8 mouse cellular contexts compared by ENCODE assay signal in the genomic region with DNA sequence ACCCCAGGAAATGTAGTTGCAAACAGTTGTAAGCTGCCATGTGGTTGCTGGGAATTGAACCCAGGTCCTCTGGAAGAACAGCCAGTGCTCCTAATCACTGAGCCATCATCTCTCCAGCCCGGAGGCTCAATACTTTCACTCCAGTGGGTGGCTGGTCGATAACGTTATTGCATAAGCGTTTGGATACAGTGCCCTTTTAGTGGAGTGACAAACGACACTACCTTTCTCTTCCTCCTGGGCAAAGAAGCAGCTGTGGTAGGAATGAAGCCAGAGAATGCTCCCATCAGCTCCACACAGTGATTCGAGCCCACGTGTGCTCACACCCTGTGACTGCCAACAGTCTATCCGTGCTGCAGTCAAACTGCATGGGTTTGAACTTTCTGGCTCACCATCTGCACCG. TPM values are rescaled to one million over a fixed set of nuclear protein-coding genes. Genes with fewer than 3 reads are reported as not detected.
DNase-seq lines count a peak whose midpoint lies in the region; ATAC-seq lines count a peak whose summit lies in the region.

No protein-coding gene starts in this region.

- H3K4me2 ChIP-seq in liver, embryonic 12.5 days = peak overlapping the region; percentile 79

- 49% methylated on average over 9 of the region's 9 CpGs for WGBS in liver, embryonic 12.5 days (ENCODE audit: insufficient replicate concordance)

- H3K4me1 ChIP-seq in megakaryocyte, embryonic 14.5 days = peaks cover 55% of the 10 kb centered on the region
- peaks cover 52% of the 10 kb centered on the region for H3K4me1 ChIP-seq in liver, embryonic 12.5 days

- H3K4me3 ChIP-seq in megakaryocyte, embryonic 14.5 days (replicated peaks) = peak overlapping the region; percentile 89
- peak overlapping the region; percentile 76 for H3K4me3 ChIP-seq in liver, embryonic 12.5 days

- peak; percentile 39 for DNase-seq in cerebellum, adult 11-12 months
- no peak for DNase-seq in cerebellum, adult 8-10 months
- no peak for DNase-seq in layer of hippocampus, adult 8-10 months (ENCODE audit: low spot score in 2 of 2)
- no peak for DNase-seq in thymus, postnatal 25 days

- peaks cover 27% of the 10 kb centered on the region for H3K36me3 ChIP-seq in megakaryocyte, embryonic 14.5 days (replicated peaks; ENCODE audit: low read length)
- peaks cover 26% of the 10 kb centered on the region for H3K36me3 ChIP-seq in liver, embryonic 12.5 days

- H3K9me3 ChIP-seq in megakaryocyte, embryonic 14.5 days = no peaks in the 10 kb centered on the region
- H3K9me3 ChIP-seq in liver, embryonic 12.5 days (replicated peaks) = no peaks in the 10 kb centered on the region

- H3K9ac ChIP-seq in liver, embryonic 12.5 days = peak overlapping the region; percentile 67

- H3K27me3 ChIP-seq in megakaryocyte, embryonic 14.5 days (replicated peaks) = no peaks in the 10 kb centered on the region
- peaks cover 13% of the 10 kb centered on the region for H3K27me3 ChIP-seq in liver, embryonic 12.5 days (replicated peaks)

- no peak overlapping the region for H3K27ac ChIP-seq in liver, embryonic 12.5 days

- no peak for ATAC-seq in megakaryocyte, adult 5-6 weeks (ENCODE audit: poor library complexity, severe bottlenecking)
- ATAC-seq in liver, embryonic 12.5 days = no peak
- ATAC-seq in granulocyte monocyte progenitor cell, adult 5-6 weeks (replicated peaks; ENCODE audit: poor library complexity, severe bottlenecking) = no peak

RNA-seq across cellular contexts. Expression of a gene that starts 1.1 kb away (rescaled TPM):
- polyA plus RNA-seq in megakaryocyte, embryonic 14.5 days (2012; ENCODE audit: insufficient read depth, low replicate concordance) = 4.8 and 51.5 TPM in 2 replicates
- total RNA-seq in megakaryocyte, adult 5-6 weeks (2015) = 70.0 and 82.5 TPM in 2 replicates
- 61.6 and 62.5 TPM in 2 replicates for total RNA-seq in megakaryocyte, adult 5-6 weeks (2017)
- 75.2 and 81.9 TPM in 2 replicates for polyA plus RNA-seq in liver, embryonic 12.5 days (2016; fragmentation: Nextera tagmentation; extraction: Ambion mirVana)
- total RNA-seq in layer of hippocampus, adult 8-10 months (2022) = 10 to 100 TPM; 62.9 to 68.4 (median 66.1) TPM
- 92.4 and 102 TPM in 2 replicates for total RNA-seq in granulocyte monocyte progenitor cell, adult 5-6 weeks (2014; fragmentation: Nextera tagmentation)
- 82.5 and 82.6 TPM in 2 replicates for total RNA-seq in granulocyte monocyte progenitor cell, adult 5-6 weeks (2017)

RNA-seq across cellular contexts. Expression of a gene that starts 3.9 kb away (rescaled TPM):
- polyA plus RNA-seq in megakaryocyte, embryonic 14.5 days (2012; ENCODE audit: insufficient read depth, low replicate concordance) = 26.5 and 79.5 TPM in 2 replicates
- total RNA-seq in megakaryocyte, adult 5-6 weeks (2015) = 4.1 and 8.3 TPM in 2 replicates
- total RNA-seq in megakaryocyte, adult 5-6 weeks (2017) = 32.5 and 35.4 TPM in 2 replicates
- 0.92 and 1.6 TPM in 2 replicates for polyA plus RNA-seq in liver, embryonic 12.5 days (2016; fragmentation: Nextera tagmentation; extraction: Ambion mirVana)
- total RNA-seq in layer of hippocampus, adult 8-10 months (2022) = 100 to 1,000 TPM; 657 to 727 (median 692) TPM
- total RNA-seq in granulocyte monocyte progenitor cell, adult 5-6 weeks (2014; fragmentation: Nextera tagmentation) = 26.3 and 27.2 TPM in 2 replicates
- total RNA-seq in granulocyte monocyte progenitor cell, adult 5-6 weeks (2017) = 18.8 and 34.4 TPM in 2 replicates

RNA-seq across cellular contexts. Expression of a gene that starts 7.9 kb away (rescaled TPM):
- polyA plus RNA-seq in megakaryocyte, embryonic 14.5 days (2012; ENCODE audit: insufficient read depth, low replicate concordance) = 288 and 833 TPM in 2 replicates
- 276 and 285 TPM in 2 replicates for total RNA-seq in megakaryocyte, adult 5-6 weeks (2015)
- 174 and 258 TPM in 2 replicates for total RNA-seq in megakaryocyte, adult 5-6 weeks (2017)
- polyA plus RNA-seq in liver, embryonic 12.5 days (2016; fragmentation: Nextera tagmentation; extraction: Ambion mirVana) = 766 and 777 TPM in 2 replicates
- total RNA-seq in layer of hippocampus, adult 8-10 months (2022) = 10 to 100 TPM; 84.1 to 95.2 (median 91.1) TPM
- total RNA-seq in granulocyte monocyte progenitor cell, adult 5-6 weeks (2014; fragmentation: Nextera tagmentation) = 721 and 802 TPM in 2 replicates
- 568 and 716 TPM in 2 replicates for total RNA-seq in granulocyte monocyte progenitor cell, adult 5-6 weeks (2017)

RNA-seq across cellular contexts. Expression of a gene that starts 11.2 kb away (rescaled TPM):
- polyA plus RNA-seq in megakaryocyte, embryonic 14.5 days (2012; ENCODE audit: insufficient read depth, low replicate concordance) = 1.3 and 3.3 TPM in 2 replicates
- total RNA-seq in megakaryocyte, adult 5-6 weeks (2015) = 0.04 TPM in 1 of 2 replicates, not detected in the other
- 0.22 and 0.37 TPM in 2 replicates for total RNA-seq in megakaryocyte, adult 5-6 weeks (2017)
- 0.06 and 0.20 TPM in 2 replicates for polyA plus RNA-seq in liver, embryonic 12.5 days (2016; fragmentation: Nextera tagmentation; extraction: Ambion mirVana)
- total RNA-seq in layer of hippocampus, adult 8-10 months (2022) = 10 to 100 TPM; 14.8 to 21.9 (median 20.4) TPM
- total RNA-seq in granulocyte monocyte progenitor cell, adult 5-6 weeks (2014; fragmentation: Nextera tagmentation) = not detected in 2 replicates
- total RNA-seq in granulocyte monocyte progenitor cell, adult 5-6 weeks (2017) = not detected in 2 replicates

RNA-seq across cellular contexts. Expression of a gene that starts 23.2 kb away (rescaled TPM):
- polyA plus RNA-seq in megakaryocyte, embryonic 14.5 days (2012; ENCODE audit: insufficient read depth, low replicate concordance) = 0.15 TPM in 1 of 2 replicates, not detected in the other
- not detected in 2 replicates for total RNA-seq in megakaryocyte, adult 5-6 weeks (2015)
- not detected in 2 replicates for total RNA-seq in megakaryocyte, adult 5-6 weeks (2017)
- polyA plus RNA-seq in liver, embryonic 12.5 days (2016; fragmentation: Nextera tagmentation; extraction: Ambion mirVana) = 0.05 and 0.10 TPM in 2 replicates
- total RNA-seq in layer of hippocampus, adult 8-10 months (2022) = 1 to 10 TPM in 1 of 4 experiments, under 1 TPM in 3; 0.14 to 1.1 (median 0.48) TPM
- 0.45 TPM in 1 of 2 replicates, not detected in the other for total RNA-seq in granulocyte monocyte progenitor cell, adult 5-6 weeks (2014; fragmentation: Nextera tagmentation)
- total RNA-seq in granulocyte monocyte progenitor cell, adult 5-6 weeks (2017) = 0.69 TPM in 1 of 2 replicates, not detected in the other

Comparison
In these comparisons a context has a peak if more than half of its experiments do, and no peak if none do; other contexts are left out.
1. RNA of a gene that starts 3.9 kb away (total RNA-seq): 657 to 727 TPM in layer of hippocampus, adult 8-10 months; 4.1 to 35.4 TPM in megakaryocyte, adult 5-6 weeks and 18.8 to 34.4 TPM in granulocyte monocyte progenitor cell, adult 5-6 weeks; every median in the first group is over 10 times any median in the second.